Mouse (Mus musculus): ENCODE measurements around the gene Pacsin2.
"Not testable (repeated sequence)": the region's sequence is repeated elsewhere in the genome, so short reads cannot be mapped to it uniquely, and the experiment has no call there.

The Pacsin2 gene

DNA sequence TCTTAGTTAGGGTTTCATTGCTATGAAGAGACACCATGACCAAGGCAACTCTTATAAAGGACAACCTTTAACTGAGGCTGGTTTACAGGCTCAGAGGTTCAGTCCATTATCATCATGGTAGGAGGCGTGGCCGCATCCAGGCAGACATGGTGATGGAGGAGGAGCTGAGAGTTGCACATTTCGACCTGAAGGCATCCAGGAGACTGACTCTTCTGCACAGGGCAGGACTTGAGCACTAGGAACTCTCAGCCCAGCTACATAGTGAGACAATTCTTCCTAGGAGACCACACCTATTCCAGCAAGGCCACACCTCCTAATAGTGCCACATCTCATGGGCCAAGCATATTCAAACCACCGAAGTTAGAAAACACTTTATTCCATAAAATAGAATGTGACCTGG is 15.4 kb upstream of the Pacsin2 start:
- no peak for DNase-seq (ENCODE audit: low read depth, low spot score)

DNA sequence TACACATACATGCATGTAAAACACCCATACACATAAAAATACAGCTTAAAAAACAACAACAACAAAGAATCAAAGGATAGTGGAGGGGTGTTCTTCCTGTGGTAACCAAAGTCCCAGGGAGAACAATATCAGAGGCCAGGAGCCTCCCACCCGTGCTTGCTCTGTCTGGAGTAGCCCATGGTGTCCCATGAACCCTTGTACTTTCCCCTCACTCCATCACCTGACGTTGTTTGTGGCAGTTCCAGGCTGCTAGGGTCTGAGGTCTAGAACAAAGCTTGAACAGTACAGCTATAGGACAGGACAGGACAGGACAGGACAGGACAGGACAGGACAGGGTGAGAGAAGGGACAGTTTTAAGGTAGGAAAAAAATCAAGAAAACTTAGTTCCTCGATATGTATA is 13.7 kb upstream of the Pacsin2 start:
- DNase-seq (ENCODE audit: low read depth, low spot score), result no peak

DNA sequence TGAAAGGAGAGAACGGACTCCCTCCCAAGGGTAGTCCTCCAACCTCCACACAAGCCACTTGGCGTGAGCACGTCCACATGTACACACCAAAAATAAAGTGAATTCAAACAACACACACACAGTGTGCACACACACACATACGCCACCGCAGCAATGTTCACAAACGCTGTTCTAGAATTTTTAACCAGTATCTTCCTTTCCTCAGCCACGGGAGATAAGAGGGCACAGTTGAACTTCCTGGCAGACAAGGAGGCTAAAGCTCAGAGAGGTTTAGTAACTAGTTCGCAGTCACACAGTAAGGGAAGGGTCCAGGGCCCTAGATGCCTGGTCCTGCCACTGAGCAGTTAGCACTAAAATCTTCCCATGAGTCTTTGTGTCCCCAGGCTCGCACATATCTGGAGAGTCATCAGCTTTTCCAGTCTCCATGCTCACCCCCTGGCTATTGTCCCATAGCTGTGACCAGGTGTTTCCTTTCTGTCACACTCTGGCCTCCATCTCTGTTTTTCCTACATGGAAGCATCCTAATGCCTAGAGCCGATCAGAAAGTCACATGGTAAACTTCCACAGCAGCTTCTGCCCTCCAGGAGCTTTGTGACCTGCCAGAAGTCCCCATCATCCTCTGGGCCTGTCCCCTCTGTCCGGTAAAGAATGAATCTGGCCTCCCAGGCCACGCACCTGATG is 12.3 kb upstream of the Pacsin2 start:
- no peak for DNase-seq (ENCODE audit: low read depth, low spot score)

DNA sequence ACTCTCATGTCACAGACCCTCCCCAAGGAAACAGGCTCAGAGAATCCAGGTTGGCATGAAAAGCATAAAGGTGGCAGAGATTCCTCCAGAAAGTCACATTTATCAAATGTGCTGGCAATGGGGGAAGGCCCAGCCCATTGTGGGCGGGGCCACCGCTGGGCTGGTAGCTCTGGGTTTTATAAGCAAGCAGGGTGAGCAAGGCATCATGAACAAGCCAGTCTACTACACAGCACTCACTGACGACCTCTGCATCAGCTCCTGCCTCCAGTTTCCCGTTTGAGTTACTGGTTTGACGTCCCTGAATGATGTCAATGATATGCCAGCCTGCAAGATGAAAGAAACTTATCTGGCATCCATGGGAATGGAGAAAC is 10.0 kb upstream of the Pacsin2 start:
- DNase-seq (ENCODE audit: low read depth, low spot score), result no peak

DNA sequence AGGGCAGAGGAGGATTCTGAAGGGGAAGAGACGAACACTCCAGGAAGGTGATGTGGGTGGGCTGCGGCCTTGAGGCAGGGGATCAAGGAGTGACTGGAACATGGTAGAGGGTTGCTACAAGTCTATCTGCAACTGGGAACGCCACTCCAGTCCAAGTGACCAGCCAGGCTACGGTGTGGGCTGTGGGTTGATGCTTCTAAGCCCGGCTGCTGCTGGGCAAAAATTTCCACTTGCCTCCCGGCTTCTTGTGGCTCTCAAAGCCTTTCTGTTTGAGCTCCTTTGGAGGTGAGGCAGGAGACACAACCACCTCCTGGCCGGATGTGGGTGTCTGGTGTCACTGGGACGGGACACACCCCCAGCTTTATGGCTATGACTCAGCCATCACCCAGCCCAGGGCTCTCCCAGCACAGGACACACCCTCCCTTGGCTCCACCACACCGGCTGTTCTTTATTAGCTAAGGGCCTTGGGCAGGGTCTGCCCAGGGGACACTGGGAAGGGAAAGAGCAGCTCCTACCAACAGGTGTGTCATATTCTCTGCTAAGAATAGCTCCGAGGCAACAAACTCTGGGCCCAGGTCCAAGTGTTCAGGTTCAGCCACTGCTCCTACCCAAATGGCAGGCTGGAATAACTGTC is 9.5 kb upstream of the Pacsin2 start:
- no peak for DNase-seq (ENCODE audit: low read depth, low spot score)

DNA sequence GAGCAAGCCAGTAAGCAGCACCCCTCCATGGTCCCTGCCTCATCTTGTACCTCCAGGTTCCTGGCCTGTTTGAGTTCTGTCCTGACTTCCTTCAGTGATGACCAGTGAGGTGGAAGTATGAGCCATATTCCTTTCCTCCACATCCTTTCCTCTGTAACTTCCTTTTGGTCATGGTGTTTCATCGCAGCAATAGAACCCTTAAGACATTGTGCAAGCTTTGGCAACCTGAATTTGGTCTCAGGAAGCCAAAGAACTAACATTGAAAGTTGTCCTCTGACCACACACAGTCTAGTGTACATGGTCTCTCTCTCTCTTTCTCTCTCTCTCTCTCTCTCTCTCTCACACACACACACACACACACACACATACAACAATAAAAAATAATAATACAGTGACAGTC is 8.8 kb upstream of the Pacsin2 start:
- DNase-seq (ENCODE audit: low read depth, low spot score), result no peak

DNA sequence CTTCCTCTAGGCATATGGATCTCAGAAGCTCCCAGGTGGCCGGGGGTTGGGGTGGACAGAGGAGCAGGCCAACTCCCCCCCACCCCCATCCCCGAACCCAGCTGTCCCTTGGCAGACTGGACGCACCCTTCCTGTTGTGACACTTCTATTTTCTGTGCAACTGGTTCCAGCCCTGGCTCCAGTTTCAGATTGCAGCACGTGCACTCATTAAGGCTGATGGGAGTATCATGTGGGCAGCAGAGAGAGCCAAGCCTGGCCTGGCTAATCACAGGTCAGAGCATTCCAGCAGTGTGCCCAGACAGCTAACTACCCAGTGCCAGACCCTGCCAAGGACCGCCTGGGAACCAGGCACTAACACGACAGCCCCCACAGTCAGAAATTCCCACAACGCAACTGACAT is 7.1 kb upstream of the Pacsin2 start:
- DNase-seq (ENCODE audit: low read depth, low spot score), result no peak

DNA sequence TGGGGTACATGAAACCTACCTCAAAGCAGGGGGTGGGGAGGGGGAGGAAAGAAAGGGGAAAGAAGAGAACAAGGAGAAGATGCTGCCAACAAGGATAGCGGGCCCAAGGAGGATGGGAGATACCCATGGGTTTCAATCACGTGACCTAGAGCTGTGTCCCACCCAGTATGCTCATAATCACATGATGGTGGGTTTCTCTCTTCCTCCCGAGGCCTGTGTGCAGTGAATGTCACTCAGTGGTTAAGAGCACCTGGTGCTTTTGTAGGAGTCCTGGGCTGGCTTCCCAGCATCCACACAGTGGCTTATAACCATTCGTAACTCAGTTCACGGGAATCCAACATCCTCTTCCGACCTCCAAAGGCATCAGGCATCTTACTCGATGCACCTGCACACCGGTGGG is 6.0 kb upstream of the Pacsin2 start:
- no peak for DNase-seq (ENCODE audit: low read depth, low spot score)

DNA sequence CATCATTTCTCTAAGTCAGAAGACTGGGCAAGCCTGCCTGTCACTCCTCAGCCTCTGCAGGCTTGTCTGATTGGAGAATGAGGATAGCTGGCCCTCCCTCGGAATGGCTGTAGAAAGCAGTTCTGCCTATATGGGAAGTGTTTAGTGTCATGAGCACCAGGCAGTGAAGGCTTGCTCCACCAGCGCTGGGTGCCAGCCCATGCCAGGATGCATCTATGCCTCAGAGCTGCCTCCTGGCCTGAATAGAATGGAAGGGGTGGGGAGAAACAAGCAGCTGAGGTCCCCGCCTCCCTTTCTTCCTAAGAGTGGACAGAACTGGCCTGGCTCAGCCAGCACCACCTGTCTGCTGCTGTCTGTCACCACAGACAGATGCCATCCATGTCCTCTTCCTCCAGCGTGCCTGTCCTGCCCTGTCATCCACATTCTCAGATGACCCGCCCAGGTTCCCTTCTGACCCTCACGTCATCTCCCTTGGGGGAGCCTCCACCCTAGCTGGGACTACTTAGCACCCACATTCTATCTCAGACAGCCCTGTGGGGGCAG is 4.9 kb upstream of the Pacsin2 start:
- DNase-seq (ENCODE audit: low read depth, low spot score), result no peak

DNA sequence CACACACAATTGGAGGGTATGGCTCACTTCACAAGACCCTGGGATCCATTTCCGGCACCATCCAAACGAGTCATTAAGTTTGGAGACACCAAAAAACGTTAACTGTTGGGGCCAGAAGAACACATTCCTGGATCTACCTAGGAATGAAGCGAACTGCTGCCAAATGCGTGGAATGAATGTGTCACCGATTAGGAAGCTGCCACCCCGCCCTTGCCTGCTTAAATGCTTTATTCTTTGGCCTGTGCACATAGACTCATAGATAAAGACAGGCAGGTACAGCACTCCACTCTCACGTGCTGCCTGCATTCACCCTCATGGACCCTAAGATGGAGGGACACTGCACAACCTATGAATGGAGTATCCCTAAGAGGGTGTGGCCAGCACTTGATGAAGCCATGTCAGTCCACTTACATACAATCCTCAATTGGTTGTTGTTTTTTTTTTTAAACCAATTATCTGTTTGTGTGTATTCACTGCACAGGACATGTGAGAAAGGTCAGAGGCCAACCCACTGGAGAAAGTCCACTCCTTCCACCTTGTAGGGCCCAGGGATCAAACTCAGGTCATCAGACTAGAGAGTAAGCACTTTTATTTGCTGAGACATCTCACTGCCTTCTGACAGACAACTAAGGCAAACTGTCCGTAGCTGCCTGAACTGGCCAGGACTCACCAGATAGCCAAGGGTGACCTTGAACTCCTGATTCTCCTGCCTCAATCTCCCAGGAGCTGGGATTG is 3.0 kb upstream of the Pacsin2 start:
- no peak for DNase-seq (ENCODE audit: low read depth, low spot score)

DNA sequence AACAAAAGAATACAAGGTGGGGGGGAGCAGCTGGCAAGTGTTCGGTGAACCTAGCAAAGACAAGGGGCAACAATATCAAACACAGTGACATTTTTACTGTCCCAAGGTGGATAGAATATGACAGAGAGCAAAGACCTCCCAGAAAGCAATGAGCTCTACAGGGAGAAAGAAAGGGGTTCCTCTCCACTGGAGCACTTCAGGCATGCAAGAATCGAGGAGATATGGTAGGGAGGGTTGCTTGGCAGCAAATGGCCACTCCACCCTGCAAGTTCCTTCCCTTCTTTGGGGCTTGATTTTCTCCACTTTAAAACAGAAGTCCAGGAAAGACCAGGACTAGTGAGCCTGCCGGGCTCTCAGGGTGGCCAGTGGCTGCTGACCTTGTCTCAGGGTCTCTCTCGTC is 1.9 kb upstream of the Pacsin2 start:
- no peak for DNase-seq (ENCODE audit: low read depth, low spot score)

DNA sequence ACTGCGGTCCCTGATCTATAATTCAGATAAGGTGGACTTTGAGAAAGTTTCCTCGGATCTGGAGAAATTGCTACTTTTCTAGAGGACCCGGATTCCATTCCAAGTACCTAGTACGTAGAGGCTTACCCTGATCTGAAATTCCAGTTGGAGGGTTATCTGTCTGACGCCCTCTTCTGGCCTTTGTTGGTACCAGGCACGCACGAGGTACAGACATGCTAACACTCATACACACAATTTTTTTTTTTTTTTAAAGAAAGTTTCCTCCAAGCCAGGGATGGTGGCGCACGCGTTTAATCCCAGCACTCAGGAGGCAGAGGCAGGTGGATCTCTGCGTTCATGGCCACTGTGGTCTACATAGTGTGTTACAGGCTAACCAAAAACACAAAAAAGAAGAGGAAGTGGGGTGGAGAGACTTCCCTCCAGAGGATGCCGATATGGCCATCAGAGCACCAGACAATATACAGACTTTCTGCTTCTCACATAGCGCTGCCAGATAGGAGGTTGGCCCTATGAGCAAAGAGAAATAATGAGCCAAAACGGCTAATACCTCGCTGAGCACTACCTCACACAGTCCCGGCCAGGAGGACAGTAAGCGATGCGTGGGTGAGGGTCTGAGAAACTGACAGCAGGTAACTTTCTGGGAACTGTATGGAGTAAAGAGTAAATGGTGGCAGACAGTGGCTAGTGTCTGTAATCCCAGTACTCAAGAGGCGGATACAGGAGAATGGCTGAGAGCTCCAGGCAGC is 672 bp upstream of the Pacsin2 start:
- no peak for DNase-seq (ENCODE audit: low read depth, low spot score)

DNA sequence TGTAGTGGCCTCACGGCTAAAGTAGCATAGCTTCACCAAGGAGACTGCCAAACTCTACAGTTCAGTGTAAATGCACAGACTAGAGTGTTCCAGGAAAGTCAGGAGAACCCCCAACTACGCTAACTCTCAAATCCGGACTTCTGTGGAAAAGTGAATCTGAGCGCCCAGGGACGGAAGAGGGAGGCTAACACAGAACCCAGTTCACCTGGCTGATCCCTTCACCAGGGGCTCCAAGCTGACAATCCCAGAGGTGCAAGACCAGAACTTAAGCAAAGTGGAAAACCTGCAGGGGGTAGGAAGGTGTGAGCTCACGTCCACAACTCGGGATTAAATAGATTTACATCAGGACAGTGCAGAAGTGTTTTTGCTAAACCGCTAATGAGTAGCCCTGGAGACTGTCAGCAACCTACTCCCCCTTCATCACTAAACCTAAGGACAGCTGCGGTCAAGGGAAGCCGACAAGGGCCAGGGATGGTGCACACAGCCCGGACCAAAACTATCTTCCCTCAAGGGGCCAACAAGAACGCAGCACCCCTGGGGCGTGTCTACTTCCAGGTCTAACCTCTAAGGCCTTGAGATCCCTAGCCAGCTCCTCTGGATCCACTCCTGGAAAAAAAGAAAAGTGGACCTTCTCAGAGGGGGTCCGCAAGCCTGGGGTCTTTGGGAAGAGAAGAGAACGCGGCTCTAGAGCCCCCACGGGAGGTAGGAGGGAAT is 880 bp downstream of the Pacsin2 start:
- DNase-seq (ENCODE audit: low read depth, low spot score), result no peak

DNA sequence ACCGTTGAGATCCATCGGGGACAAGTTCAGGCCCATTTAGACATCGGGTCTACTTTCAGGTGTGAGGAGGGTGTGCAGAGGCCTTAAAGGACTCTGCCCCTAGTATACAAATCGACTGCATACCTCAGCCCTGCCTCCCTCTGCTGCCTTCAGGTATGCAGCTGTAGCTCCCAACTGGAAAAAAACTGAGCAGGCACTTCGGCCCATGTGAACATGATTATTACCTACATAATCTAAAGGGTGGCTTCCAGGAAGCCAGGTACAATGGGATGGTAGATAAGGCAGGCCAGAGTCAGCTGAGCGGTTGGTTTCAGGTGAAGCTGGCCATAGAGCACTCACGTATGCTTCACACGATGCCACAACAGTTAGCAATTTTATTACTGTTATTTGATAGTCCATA is 2.1 kb downstream of the Pacsin2 start:
- DNase-seq (ENCODE audit: low read depth, low spot score), result not testable (repeated sequence)

DNA sequence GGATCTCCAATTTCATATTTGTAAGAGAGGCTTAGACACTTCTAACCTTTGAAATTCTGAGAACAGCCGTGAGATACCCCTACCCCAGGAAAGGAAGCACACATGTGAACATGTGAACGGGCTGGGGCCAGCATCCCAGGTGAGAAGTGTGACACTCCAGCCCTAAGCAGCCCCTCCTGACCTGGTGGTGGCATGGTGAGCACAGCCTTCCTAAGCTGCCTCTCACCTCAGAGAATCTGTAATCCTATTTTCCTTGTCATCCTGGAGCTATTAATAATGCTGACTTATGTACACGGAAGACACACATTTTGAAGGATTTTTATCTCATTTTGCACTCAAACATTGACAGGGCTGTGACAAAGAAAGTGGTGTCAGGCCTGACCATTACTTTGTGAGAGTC is 3.5 kb downstream of the Pacsin2 start:
- DNase-seq (ENCODE audit: low read depth, low spot score), result no peak

DNA sequence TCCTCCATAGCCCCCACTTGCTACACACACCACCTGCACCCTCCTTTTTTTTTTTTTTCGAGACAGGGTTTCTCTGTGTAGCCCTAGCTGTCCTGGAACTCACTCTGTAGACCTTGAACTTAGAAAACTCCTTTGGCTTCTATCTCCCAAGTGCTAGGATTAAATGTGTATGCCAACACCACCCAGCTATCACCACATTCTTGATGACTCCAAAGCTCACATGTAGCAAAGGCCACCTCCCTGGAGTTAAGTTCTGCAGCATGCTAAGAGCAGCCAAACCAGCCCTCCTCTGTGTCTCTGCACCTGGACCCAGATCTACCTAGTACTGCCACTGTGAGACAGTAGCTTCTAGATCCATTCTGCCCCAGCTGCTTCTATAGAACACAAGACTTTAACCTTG is 6.9 kb downstream of the Pacsin2 start:
- no peak for DNase-seq (ENCODE audit: low read depth, low spot score)

DNA sequence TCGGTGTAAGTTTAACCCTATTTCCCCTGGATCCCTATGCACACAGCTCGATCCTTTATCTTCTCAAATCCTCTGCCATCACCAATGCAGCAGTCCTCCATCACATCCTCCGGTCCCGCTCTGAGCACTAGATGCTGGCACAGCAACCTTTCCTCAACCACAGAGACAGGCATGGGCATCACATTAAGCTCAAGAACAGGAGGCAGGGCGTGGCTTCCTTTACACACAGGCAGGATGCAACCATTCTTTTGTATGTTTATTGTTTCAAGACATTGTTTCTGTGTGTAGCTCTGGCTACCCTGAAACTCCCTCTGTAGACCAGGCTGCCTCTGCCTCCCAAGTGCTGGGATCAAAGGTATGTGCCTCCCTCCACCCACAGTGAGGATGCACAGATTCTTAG is 8.8 kb downstream of the Pacsin2 start:
- no peak for DNase-seq (ENCODE audit: low read depth, low spot score)

DNA sequence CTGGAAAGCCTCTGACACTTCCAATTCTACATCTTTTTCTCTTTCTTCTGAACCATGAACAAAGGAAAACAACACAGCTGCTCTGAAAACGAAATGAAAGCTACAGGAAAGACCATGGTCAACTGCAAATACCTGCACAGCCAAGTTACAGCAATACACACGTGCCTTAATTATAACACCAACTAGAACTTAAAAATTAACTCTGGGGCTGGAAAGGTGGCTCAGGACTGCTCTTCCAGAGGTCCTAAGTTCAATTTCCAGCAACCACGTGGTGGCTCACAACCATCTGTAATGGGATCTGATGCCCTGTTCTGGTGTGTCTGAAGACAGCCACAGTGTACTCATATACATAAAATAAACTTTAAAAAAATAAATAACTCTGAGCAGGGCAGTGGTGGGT is 9.4 kb downstream of the Pacsin2 start:
- DNase-seq (ENCODE audit: low read depth, low spot score), result no peak

DNA sequence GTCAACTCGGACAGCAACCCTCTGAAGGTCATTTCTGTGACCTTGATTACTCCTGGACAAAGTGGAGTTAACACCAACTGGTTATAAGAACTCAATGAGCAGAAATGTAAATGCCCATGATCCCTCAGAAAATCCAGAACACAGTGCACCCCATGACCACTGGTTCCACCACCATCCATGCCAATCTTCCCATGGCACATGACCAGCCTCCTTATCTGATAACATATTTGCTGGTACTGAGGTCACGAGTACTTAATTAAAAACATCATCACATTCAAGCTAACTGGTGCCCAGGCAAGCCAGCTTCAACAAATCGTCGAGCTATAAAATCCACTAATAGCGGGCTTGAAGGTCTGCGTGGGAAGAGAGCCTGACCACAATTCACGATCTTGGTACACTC is 10.0 kb downstream of the Pacsin2 start:
- no peak for DNase-seq (ENCODE audit: low read depth, low spot score)

DNA sequence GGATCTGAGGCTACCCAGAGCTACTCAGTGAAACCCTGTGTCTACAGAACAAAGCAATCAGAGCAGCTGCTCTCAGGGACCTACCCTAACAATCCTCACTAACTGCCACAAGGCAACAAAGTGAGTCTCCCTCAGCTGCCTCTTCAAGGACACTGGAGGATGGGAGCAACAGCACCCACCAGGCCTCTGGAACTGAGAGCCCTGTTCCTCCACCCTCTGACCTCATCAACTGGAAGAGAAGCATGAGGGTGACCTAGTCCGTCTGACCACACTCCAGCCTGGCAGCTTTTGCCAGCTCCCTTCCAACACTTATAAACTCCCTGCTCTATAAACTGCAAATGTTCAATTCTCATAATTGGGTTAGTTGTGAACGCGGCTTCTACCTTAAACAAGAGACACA is 10.5 kb downstream of the Pacsin2 start:
- DNase-seq (ENCODE audit: low read depth, low spot score), result no peak

DNA sequence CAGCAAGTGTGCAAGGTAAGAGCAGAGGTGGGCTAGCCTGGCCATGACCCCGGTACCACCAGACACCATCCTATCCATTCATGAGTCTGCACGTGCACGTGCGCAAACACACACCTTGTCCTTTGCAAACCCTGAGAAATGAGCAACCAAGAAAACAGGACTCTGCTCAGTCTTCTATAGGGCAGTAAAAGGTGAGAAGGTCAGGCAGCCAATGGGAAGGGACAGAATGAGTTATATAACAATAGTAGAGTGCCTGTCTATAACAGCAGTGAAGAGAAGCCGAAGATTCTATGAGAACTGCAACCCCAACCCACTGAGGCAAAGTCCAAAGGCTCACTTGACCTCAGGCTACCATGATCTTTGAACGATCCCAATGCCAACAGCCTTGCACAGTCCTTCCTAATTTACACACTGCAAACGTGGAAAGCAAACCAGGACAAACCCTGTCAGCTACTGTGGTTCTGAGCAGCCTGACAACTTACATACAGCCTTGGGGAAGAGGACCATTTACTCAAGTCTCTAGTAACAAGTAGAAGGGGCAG is 12.1 kb downstream of the Pacsin2 start:
- DNase-seq (ENCODE audit: low read depth, low spot score), result no peak

All from brain, adult 2 months (tissue).